Mouse (Mus musculus) right cerebral cortex, adult 2 months (tissue): Measurements from ENCODE around the gene Nup37.

Experiments used
- DNase-seq, 2 experiments: peaks; one replicate each; pipeline ENCODE4 v3.0.0; 2021 to 2022; ENCODE audit warnings: low spot score in 2 of 2

Gene Nup37

GRCm38 (mm10) chr10:88227962-88228361 lies 81.2 kb downstream of the Nup37 start:
- no peak for DNase-seq
